ENCODE assay signal across 8 mouse cellular contexts in genomic region chr2:173659057-173659925, GRCm38 (mm10). TPM values are rescaled to one million over a fixed set of nuclear protein-coding genes. Genes with fewer than 3 reads are reported as not detected.
A peak's percentile ranks its signal among the peaks of the same experiment; 100 is the strongest.
DNase-seq lines count a peak whose midpoint lies in the region; ATAC-seq lines count a peak whose summit lies in the region.

Rab22a (plus strand) TSS chr2:173659760.

- peak within 1 kb of the TSS; percentile 99 for H3K9ac ChIP-seq in heart, embryonic 14.5 days (ENCODE audit: low read length)
- peak within 1 kb of the TSS; percentile 98 for H3K9ac ChIP-seq in liver, embryonic 13.5 days
- H3K9ac ChIP-seq in stomach, embryonic 16.5 days (ENCODE audit: low read length), result peak within 1 kb of the TSS; percentile 98

- DNase-seq in c-Kit-negative CD71-positive TER-119-positive erythroid progenitor cells, embryonic 14.5 days (ENCODE audit: low read depth, low spot score), result peak; percentile 100
- DNase-seq in fibroblast of lung, adult 2 months (ENCODE audit: low read depth), result peak; percentile 95
- DNase-seq in kidney, postnatal 14 days, result peak; percentile 99
- DNase-seq in liver, embryonic 13.5 days, result peak; percentile 98
- peak; percentile 99 for DNase-seq in neural tube, embryonic 10.5 days (ENCODE audit: extremely low spot score, low spot score)

- H3K4me1 ChIP-seq in heart, embryonic 14.5 days (ENCODE audit: control insufficient read depth in 2 of 2, insufficient read depth in 2 of 2, low read length in 2 of 2), result peaks cover 16 to 26% of the 10 kb centered on the region in 2 experiments
- H3K4me1 ChIP-seq in liver, embryonic 13.5 days (replicated peaks), result peaks cover 73% of the 10 kb centered on the region
- peaks cover 20% of the 10 kb centered on the region for H3K4me1 ChIP-seq in stomach, embryonic 16.5 days (ENCODE audit: control insufficient read depth, insufficient read depth, low read length)

- under 1% methylated on average over 48 of the region's 55 CpGs for WGBS in heart, embryonic 14.5 days
- WGBS in liver, embryonic 13.5 days (ENCODE audit: insufficient replicate concordance), result 0% methylated on average over 49 of the region's 55 CpGs
- under 1% methylated on average over 53 of the region's 55 CpGs for WGBS in stomach, embryonic 16.5 days

- H3K4me2 ChIP-seq in heart, embryonic 14.5 days (ENCODE audit: low read length), result peak within 1 kb of the TSS; percentile 78
- peak within 1 kb of the TSS; percentile 93 for H3K4me2 ChIP-seq in liver, embryonic 13.5 days
- peak within 1 kb of the TSS; percentile 76 for H3K4me2 ChIP-seq in stomach, embryonic 16.5 days (ENCODE audit: low read depth, low read length)

- peak; percentile 91 for ATAC-seq in CD4-positive, CD25-positive, alpha-beta regulatory T cell, adult 4 months
- ATAC-seq in heart, embryonic 14.5 days (ENCODE audit: insufficient number of reproducible peaks, insufficient read depth, low FRiP score, low read depth), result peak; percentile 99
- peak; percentile 88 for ATAC-seq in liver, embryonic 13.5 days (ENCODE audit: low read depth)
- ATAC-seq in stomach, embryonic 16.5 days (ENCODE audit: insufficient read depth, low FRiP score), result peak; percentile 99

- peaks cover 32% of the 10 kb centered on the region for H3K36me3 ChIP-seq in heart, embryonic 14.5 days (ENCODE audit: control insufficient read depth, insufficient read depth, low read length)
- peaks cover 35% of the 10 kb centered on the region for H3K36me3 ChIP-seq in liver, embryonic 13.5 days
- H3K36me3 ChIP-seq in stomach, embryonic 16.5 days (ENCODE audit: control insufficient read depth, insufficient read depth, low read length), result peaks cover 7% of the 10 kb centered on the region

- H3K27ac ChIP-seq in heart, embryonic 14.5 days (replicated peaks in 1 of 2; ENCODE audit: control insufficient read depth in 1 of 2, insufficient read depth in 1 of 2, low read depth in 2 of 2, low read length in 2 of 2), result peak within 1 kb of the TSS; percentile 54 to 76; a peak in 3 of 4 replicates
- H3K27ac ChIP-seq in liver, embryonic 13.5 days, result peak within 1 kb of the TSS; percentile 84
- peak within 1 kb of the TSS; percentile 78 for H3K27ac ChIP-seq in stomach, embryonic 16.5 days (ENCODE audit: low read length)

- H3K9me3 ChIP-seq in heart, embryonic 14.5 days (ENCODE audit: control insufficient read depth, low read length), result no peaks in the 10 kb centered on the region
- no peaks in the 10 kb centered on the region for H3K9me3 ChIP-seq in liver, embryonic 13.5 days (replicated peaks)
- no peaks in the 10 kb centered on the region for H3K9me3 ChIP-seq in stomach, embryonic 16.5 days (replicated peaks; ENCODE audit: control insufficient read depth, low read length)

- peak within 1 kb of the TSS; percentile 84 to 98 for H3K4me3 ChIP-seq in heart, embryonic 14.5 days (ENCODE audit: control insufficient read depth in 1 of 2, insufficient read depth in 1 of 2, low read depth in 1 of 2, low read length in 2 of 2)
- H3K4me3 ChIP-seq in liver, embryonic 13.5 days (replicated peaks), result peak within 1 kb of the TSS; percentile 98
- H3K4me3 ChIP-seq in stomach, embryonic 16.5 days (replicated peaks; ENCODE audit: low read length), result peak within 1 kb of the TSS; percentile 100

- no peaks in the 10 kb centered on the region for H3K27me3 ChIP-seq in heart, embryonic 14.5 days (ENCODE audit: control insufficient read depth, insufficient read depth, low read length)
- H3K27me3 ChIP-seq in liver, embryonic 13.5 days, result no peaks in the 10 kb centered on the region
- no peaks in the 10 kb centered on the region for H3K27me3 ChIP-seq in stomach, embryonic 16.5 days (ENCODE audit: control insufficient read depth, insufficient read depth, low read length)

RNA-seq across cellular contexts. Expression of gene Rab22a, which starts in this region (rescaled TPM):
- polyA plus RNA-seq in CD4-positive, CD25-positive, alpha-beta regulatory T cell, adult 4 months (2017; shearing (Covaris generic)), result 1 to 10 TPM; 7.3 to 8.7 TPM
- 29.9 and 32.9 TPM in 2 replicates for polyA plus RNA-seq in heart, embryonic 14.5 days (2014; fragmentation: Nextera tagmentation; extraction: Ambion mirVana)
- 14.5 and 18.2 TPM in 2 replicates for polyA plus RNA-seq in liver, embryonic 13.5 days (2015; fragmentation: Nextera tagmentation; extraction: Ambion mirVana)
- 29.3 and 38.9 TPM in 2 replicates for polyA plus RNA-seq in stomach, embryonic 16.5 days (2015; fragmentation: Nextera tagmentation; extraction: Ambion mirVana)

Comparison
In these comparisons a context has a peak if more than half of its experiments do, and no peak if none do; other contexts are left out.
1. Peak in every context shown above with its lines: DNase-seq, ATAC-seq, H3K4me3 ChIP-seq and H3K27ac ChIP-seq.